Mouse (Mus musculus) stomach, postnatal 0 days (tissue): ENCODE results near the gene Rad51b. TPM values are rescaled to one million over a fixed set of nuclear protein-coding genes. Genes with fewer than 3 reads are reported as not detected.

Experiments used
- ATAC-seq: fragments of 200-750 bp; cut with Nextera tagmentation; 2 replicates; pipeline ENCODE4 v1.8.0; 2017; ENCODE audit not compliant: low FRiP score, low TSS enrichment
- DNase-seq: peaks from one replicate; pipeline ENCODE4 v3.0.0-alpha.2; 2016; ENCODE audit warnings: low spot score
- H3K27ac ChIP-seq: fragments of 300-500 bp; sonication (generic); replicated peaks from 2 replicates; pipeline ENCODE4 v1.5.1; 2014; ENCODE audit warnings: mild to moderate bottlenecking, control low read depth
- H3K27me3 ChIP-seq: fragments of 300-500 bp; sonication (generic); 2 replicates; pipeline ENCODE4 v1.6.1; 2014; ENCODE audit warnings: low read length; ENCODE audit not compliant: control insufficient read depth, insufficient read depth
- H3K36me3 ChIP-seq: fragments of 300-500 bp; sonication (generic); 2 replicates; pipeline ENCODE4 v1.6.1; 2014; ENCODE audit warnings: low read length, mixed read lengths; ENCODE audit not compliant: control insufficient read depth, insufficient read depth
- H3K4me1 ChIP-seq: fragments of 300-500 bp; sonication (generic); replicated peaks from 2 replicates; pipeline ENCODE4 v1.6.1; 2014; ENCODE audit warnings: antibody characterized with exemption; ENCODE audit not compliant: control insufficient read depth, insufficient read depth
- H3K4me2 ChIP-seq: fragments of 300-500 bp; sonication (generic); replicated peaks from 2 replicates; pipeline ENCODE4 v1.6.1; 2014; ENCODE audit warnings: low read depth, mild to moderate bottlenecking, control low read depth, moderate library complexity
- H3K4me3 ChIP-seq: fragments of 300-500 bp; sonication (generic); 2 replicates; pipeline ENCODE4 v1.5.1; 2014; ENCODE audit warnings: low read depth, low read length, control low read depth
- H3K9ac ChIP-seq: fragments of 300-500 bp; sonication (generic); 2 replicates; pipeline ENCODE4 v1.6.1; 2014; ENCODE audit warnings: mild to moderate bottlenecking, low read length, control low read depth, mixed read lengths
- H3K9me3 ChIP-seq: fragments of 300-500 bp; sonication (generic); 2 replicates; pipeline ENCODE4 v1.6.1; 2016; ENCODE audit warnings: low read length; ENCODE audit not compliant: control insufficient read depth
- CTCF ChIP-seq: IDR thresholded peaks from 2 replicates; pipeline ENCODE4 v1.5.1; 2016; ENCODE audit warnings: antibody characterized with exemption, low read depth, mild to moderate bottlenecking, moderate library complexity
- EP300 ChIP-seq: optimal IDR thresholded peaks from 2 replicates; pipeline ENCODE3; 2016; ENCODE audit warnings: antibody characterized with exemption
- WGBS: fragments of 180-500 bp; shearing (Covaris S2); extraction: QIAGEN DNeasy Blood & Tissue Kit; methylation state at CpG from one replicate; pipeline ENCODE4 v1.1.7; 2014; 5-methylcytosine and 5-hydroxymethylcytosine counted together
- polyA plus RNA-seq: library from polyadenylated mRNA; unstranded; fragments of >200 nt; fragmentation: Nextera tagmentation; extraction: Ambion mirVana; gene quantifications from 2 replicates; pipeline ENCODE4 v1.2.1, GENCODE M21; 2015

Rad51b gene
- polyA plus RNA-seq, 1 experiment from 2014 or later = 2.0 TPM

DNA sequence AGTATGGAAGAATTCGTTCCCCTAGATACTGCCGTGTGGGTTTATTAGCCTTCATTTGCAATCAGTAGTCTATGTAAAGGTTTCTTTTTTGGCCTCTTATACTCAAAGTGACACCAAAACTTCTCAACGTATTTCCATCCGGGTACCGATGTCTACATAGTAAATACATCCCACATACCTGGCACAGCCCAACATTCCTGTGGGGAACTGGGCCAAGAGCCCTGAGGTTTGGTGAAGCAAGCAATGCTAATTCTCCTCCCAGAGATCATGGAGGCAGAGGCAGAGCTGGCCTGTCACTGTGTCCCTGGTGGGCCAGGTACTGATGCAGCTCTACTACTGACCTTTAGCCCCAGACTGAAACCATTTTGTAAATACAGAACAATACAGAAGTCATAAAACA lies 512.4 kb downstream of the Rad51b start:
- Histone ChIP-seq H3K4me1 (no peaks in the 10 kb centered on the region), H3K4me2 (no peak overlapping the region), H3K9me3 (no peaks in the 10 kb centered on the region), H3K27me3 (no peaks in the 10 kb centered on the region), H3K4me3 (no peak overlapping the region), H3K9ac (no peak overlapping the region), H3K27ac (no peak overlapping the region), H3K36me3 (no peaks in the 10 kb centered on the region)
- 69% methylated on average over 5 of the region's 5 CpGs for WGBS
- DNase-seq = no peak
- no peak for ATAC-seq
- no peak for TF ChIP-seq EP300
- TF ChIP-seq CTCF = no peak

DNA sequence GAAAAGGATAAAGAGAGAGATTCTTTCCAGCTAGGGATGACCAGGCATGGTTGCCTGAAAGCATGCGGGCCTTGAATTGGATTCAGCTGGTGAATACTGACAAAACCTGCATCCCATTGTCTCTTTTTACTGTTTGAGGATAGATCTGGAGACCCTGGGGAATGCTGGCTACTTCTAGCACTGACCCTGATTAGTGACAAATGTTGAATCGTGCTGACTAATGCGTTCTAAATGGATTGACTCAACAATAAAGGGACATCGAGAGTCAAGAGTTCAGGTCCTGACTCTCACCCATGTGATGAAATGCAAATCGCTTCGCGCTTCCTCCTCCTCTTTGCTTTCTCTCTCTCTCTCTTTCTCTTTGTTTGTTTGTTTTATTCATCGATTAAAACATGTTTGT lies 515.3 kb downstream of the Rad51b start:
- H3K27ac ChIP-seq = no peak overlapping the region
- ATAC-seq (no peak), DNase-seq (no peak)
- H3K9me3 ChIP-seq = no peaks in the 10 kb centered on the region
- no peak overlapping the region for H3K4me3 ChIP-seq
- TF ChIP-seq EP300 = no peak
- no peak for TF ChIP-seq CTCF
- no peaks in the 10 kb centered on the region for H3K4me1 ChIP-seq
- H3K36me3 ChIP-seq = no peaks in the 10 kb centered on the region
- H3K27me3 ChIP-seq = no peaks in the 10 kb centered on the region
- WGBS = 77% methylated on average over 8 of the region's 8 CpGs
- H3K4me2 ChIP-seq = no peak overlapping the region
- no peak overlapping the region for H3K9ac ChIP-seq

DNA sequence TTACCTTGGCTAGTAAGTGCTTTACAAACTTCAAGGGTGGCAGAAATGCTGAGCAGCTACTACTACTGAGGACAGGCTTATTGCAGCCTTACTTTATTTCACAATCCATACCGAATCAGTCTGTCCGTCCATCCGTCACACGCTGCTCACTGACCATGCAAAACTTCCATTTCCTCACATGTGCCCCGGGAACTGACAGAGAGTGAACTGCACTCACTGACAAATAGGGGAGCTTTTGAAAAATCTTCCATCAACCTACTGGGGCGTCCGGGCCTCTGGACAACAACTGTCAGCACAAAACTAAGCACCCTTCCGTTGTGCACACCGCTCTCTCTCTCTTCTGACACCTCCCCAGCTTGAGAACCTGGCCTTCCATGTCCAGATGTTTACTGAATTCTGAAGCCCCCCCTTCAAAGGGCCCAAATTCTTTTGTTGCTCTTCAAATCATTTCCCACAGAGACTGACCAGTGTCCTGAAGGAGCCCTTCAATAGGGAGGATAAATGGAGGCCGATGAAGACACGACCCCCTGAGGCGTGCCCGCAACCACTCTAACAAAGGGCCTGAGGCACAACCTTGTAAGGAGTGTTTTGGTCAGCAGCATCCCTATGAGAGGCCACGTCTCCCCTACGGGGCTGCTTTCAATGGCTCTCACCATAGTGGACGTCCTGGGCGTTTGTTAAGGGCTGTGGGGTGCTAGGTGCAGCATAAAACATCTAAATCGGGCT lies 515.9 kb downstream of the Rad51b start:
- DNase-seq (no peak), ATAC-seq (no peak)
- H3K27me3 ChIP-seq = no peaks in the 10 kb centered on the region
- 78% methylated on average over 18 of the region's 18 CpGs for WGBS
- no peaks in the 10 kb centered on the region for H3K9me3 ChIP-seq
- H3K9ac ChIP-seq = no peak overlapping the region
- no peak overlapping the region for H3K4me3 ChIP-seq
- H3K27ac ChIP-seq = no peak overlapping the region
- no peaks in the 10 kb centered on the region for H3K4me1 ChIP-seq
- no peak for TF ChIP-seq CTCF
- no peak for TF ChIP-seq EP300
- no peak overlapping the region for H3K4me2 ChIP-seq
- no peaks in the 10 kb centered on the region for H3K36me3 ChIP-seq

DNA sequence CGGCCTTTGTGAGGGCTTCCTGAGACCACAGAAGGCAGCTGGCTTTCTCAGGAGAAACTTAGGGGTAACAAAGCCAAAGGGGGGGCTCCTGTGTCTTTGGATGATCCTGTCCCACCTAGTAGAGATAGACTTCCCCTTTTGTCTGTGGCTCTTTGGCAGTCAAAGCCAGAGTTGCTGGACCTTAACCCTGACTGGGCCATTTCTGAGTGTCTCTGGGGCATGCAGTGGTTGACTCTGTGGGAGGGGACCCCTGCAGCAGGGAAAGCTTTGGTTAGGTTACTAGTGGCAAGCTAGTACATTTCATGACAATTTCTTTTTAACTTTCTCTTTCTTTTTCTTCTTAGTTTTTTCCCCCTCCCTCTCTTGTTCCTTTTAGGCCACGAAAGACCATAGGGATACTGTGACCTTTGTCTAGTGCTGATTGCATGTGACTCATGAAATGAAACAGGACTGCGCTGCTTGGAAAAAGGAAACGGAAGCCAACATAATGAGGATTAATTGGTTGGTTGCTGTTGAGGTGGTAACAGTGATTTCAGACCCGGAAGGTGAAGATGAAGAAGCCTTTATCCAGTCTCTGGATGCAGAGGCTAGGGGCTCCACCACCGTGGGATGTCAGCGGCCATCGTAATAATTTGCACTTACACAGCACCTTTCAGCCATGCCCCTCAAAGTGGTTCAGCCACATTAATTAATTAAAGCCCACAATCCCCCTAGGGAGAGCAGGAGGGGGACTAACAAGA lies 516.7 kb downstream of the Rad51b start:
- Histone ChIP-seq H3K9me3 (no peaks in the 10 kb centered on the region), H3K27me3 (no peaks in the 10 kb centered on the region), H3K4me3 (no peak overlapping the region), H3K36me3 (no peaks in the 10 kb centered on the region), H3K4me1 (no peaks in the 10 kb centered on the region), H3K4me2 (no peak overlapping the region), H3K27ac (no peak overlapping the region), H3K9ac (no peak overlapping the region)
- no peak for TF ChIP-seq EP300
- DNase-seq = no peak
- ATAC-seq = no peak
- WGBS = 79% methylated on average over 8 of the region's 8 CpGs

DNA sequence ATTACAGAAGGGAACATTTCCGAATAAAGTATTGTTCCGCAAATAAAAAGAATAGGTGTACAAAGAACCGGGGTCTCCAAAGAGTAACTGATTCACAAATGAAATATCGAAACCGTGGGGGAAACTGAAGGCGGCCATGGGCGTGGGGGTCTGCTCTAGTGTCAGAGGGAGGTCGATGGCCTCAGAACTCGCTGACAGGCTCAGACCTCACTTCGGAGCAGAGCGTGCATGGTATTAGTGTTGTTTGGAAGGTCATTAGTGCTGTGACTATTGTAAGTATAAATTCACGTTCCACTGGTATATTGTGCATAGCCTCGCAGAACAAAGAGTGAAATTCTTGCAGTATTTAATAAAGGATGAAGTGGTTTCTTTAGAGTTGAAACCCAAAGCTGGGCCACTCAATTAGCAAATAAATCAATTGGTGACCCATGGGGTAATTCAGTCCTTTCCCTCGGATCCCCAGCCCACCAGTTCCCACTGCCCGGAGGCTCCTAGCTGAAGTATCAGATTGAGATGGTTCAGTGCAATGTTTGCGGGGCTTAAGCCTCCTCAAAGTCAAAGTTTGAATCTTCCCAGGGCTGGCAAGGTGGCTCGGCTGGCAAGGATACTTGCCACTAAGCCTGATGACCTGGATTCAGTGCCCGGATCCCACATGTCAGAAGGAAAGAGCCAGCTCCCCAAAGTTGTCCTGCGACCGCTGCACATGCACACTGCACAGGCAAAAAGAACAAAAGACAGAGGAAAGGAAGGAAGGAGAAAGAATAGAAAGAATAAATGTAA lies 517.4 kb downstream of the Rad51b start:
- Histone ChIP-seq H3K27me3 (no peaks in the 10 kb centered on the region), H3K27ac (no peak overlapping the region), H3K4me1 (no peaks in the 10 kb centered on the region), H3K36me3 (no peaks in the 10 kb centered on the region), H3K4me2 (no peak overlapping the region), H3K9me3 (no peaks in the 10 kb centered on the region), H3K4me3 (no peak overlapping the region), H3K9ac (no peak overlapping the region)
- ATAC-seq (no peak), DNase-seq (no peak)
- no peak for TF ChIP-seq CTCF
- TF ChIP-seq EP300 = no peak
- 75% methylated on average over 20 of the region's 20 CpGs for WGBS

DNA sequence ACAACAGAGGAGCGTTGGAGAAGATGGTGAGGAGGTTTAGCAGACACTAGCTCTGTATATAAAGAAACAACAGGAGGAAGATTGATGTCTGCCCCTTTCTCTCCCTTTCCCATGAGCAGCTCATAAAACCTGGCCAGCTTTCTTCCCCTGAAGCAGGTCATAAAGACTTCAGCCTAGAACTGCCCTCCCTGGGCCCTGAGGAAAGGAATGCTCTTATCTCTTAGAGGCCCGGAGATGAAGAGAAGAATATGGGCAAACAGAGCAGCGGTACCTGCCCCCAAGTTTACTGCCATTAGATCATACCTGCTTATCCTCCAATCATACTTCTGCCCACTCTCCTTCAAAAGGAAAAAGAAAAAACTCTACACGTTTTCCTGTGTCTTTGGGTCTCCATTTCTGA lies 519.2 kb downstream of the Rad51b start:
- no peak for TF ChIP-seq EP300
- Histone ChIP-seq H3K36me3 (no peaks in the 10 kb centered on the region), H3K4me1 (no peaks in the 10 kb centered on the region), H3K27ac (no peak overlapping the region), H3K9me3 (no peaks in the 10 kb centered on the region), H3K27me3 (no peaks in the 10 kb centered on the region), H3K9ac (no peak overlapping the region), H3K4me2 (no peak overlapping the region), H3K4me3 (no peak overlapping the region)
- no peak for DNase-seq
- no peak for ATAC-seq
- WGBS = 47% methylated on average over 4 of the region's 4 CpGs
